Mouse (Mus musculus): ENCODE data around the gene S100pbp. TPM values are rescaled to one million over a fixed set of nuclear protein-coding genes. Genes with fewer than 3 reads are reported as not detected.
A peak's percentile ranks its signal among the peaks of the same experiment; 100 is the strongest.

The S100pbp gene
- polyA plus RNA-seq, 1 experiment from 2014 or later = 31.2 TPM

DNA sequence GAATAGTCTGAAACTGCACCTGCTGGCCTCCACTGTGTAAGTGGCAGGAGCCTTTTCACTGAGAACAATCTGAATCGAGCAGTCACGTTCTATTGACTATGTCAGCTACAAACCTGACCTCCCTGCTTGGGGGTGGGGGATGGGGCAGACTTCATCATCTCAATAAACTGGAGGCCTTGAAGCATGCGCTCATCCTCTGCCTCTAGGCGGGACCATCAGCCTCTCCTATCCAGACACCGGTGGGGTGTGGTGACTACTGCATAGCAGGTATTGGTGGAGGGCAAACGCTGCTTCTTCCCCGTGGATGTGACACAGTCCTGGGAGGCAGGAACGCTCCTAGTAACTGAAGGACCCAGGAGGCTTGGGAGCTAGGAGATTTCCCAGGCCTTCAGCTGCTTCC is 41.4 kb upstream of the S100pbp start:
- H3K27me3 ChIP-seq = peaks cover 12% of the 10 kb centered on the region; the same call in 1 of the 2 replicates
- H3K4me3 ChIP-seq (replicated peaks) = no peak overlapping the region
- no peaks in the 10 kb centered on the region for H3K9me3 ChIP-seq
- no peak for ATAC-seq (ENCODE audit: insufficient number of reproducible peaks, insufficient read depth, low FRiP score, low TSS enrichment, low read depth)
- H3K27ac ChIP-seq = no peak overlapping the region
- 0 out of 2 replicates have a peak, but pooled peaks cover 5% of the 10 kb centered on the region for H3K36me3 ChIP-seq
- 64% methylated on average over 8 of the region's 8 CpGs for WGBS
- H3K4me1 ChIP-seq (replicated peaks) = peaks cover 49% of the 10 kb centered on the region
- H3K4me2 ChIP-seq = no peak overlapping the region
- H3K9ac ChIP-seq (replicated peaks) = no peak overlapping the region

DNA sequence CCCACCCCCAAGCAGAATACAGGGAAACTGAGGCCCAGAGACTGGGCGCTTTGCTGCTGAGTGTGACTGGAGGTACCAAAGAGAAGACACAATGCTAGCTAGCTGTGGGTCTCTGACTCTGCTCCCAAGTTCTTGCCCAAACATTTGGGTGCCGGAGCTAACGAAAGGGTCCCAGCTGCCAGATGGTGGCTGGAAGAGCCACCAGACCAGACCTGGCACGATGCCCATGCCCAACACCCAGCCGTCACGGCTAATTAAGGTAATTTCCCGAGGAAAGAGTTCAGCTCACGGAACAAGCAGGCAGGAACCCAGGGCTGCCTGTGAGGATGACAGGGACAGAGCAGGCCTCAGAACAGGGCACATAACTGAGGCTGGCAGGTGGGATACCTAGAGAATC is 38.5 kb upstream of the S100pbp start:
- Histone ChIP-seq H3K9me3 (no peaks in the 10 kb centered on the region), H3K4me1 (replicated peaks) (peaks cover 67% of the 10 kb centered on the region), H3K27ac (no peak overlapping the region), H3K27me3 (peaks cover 30% of the 10 kb centered on the region), H3K9ac (replicated peaks) (peak overlapping the region; percentile 51; the same call in 1 of the 2 replicates), H3K4me2 (peak overlapping the region; percentile 58), H3K4me3 (replicated peaks) (peak overlapping the region; percentile 30), H3K36me3 (peaks cover 30% of the 10 kb centered on the region; the same call in 1 of the 2 replicates)
- no peak for ATAC-seq (ENCODE audit: insufficient number of reproducible peaks, insufficient read depth, low FRiP score, low TSS enrichment, low read depth)
- WGBS = 25% methylated on average over 8 of the region's 8 CpGs

DNA sequence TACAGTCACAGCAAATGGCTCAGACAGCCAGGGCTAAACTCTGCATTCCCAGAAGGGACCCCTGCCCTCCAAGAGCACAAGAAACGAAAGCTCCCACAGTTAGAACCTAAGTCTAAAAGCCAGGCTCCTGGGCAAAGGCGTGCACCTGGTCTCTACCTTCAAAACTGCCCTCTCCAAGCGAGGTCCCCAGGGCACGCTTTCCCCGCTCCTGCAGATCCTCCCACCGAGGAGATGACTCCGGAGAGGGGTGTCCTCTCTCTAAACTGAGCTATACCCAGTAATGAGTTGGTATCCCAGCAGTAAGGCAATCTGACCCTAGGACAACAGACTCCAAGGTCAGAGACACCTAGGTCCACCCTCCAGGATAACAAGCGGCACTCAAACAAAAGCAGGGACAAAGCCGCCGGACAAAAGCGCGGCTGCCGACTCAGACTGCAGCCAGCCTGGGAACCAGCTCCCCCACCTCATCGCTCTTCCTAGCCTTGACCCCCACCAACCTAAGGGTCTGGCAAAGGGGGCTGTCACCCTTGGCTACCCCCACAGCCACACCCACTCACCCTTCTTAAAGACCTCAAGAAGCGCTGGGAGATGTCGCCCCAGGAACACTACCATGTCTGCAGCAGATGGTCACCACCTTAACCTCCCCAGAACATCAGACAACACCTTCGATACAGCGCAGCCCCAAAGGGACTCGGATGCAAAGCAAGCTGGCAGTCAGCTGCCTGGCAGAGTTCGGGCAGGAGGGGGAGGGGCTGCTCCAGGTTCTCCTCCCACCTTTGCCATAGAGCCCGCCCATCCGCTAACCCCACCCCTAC is 37.9 kb upstream of the S100pbp start:
- H3K27me3 ChIP-seq = peaks cover 36% of the 10 kb centered on the region
- H3K36me3 ChIP-seq = peaks cover 36% of the 10 kb centered on the region; the same call in 1 of the 2 replicates
- peak overlapping the region; percentile 30 for H3K4me3 ChIP-seq (replicated peaks)
- H3K9ac ChIP-seq (replicated peaks) = peak overlapping the region; percentile 51
- ATAC-seq (ENCODE audit: insufficient number of reproducible peaks, insufficient read depth, low FRiP score, low TSS enrichment, low read depth) = no peak
- H3K4me2 ChIP-seq = peak overlapping the region; percentile 58
- H3K4me1 ChIP-seq (replicated peaks) = peaks cover 69% of the 10 kb centered on the region
- peak overlapping the region; percentile 32; the same call in 1 of the 2 replicates for H3K27ac ChIP-seq
- no peaks in the 10 kb centered on the region for H3K9me3 ChIP-seq
- WGBS = 9% methylated on average over 22 of the region's 22 CpGs

DNA sequence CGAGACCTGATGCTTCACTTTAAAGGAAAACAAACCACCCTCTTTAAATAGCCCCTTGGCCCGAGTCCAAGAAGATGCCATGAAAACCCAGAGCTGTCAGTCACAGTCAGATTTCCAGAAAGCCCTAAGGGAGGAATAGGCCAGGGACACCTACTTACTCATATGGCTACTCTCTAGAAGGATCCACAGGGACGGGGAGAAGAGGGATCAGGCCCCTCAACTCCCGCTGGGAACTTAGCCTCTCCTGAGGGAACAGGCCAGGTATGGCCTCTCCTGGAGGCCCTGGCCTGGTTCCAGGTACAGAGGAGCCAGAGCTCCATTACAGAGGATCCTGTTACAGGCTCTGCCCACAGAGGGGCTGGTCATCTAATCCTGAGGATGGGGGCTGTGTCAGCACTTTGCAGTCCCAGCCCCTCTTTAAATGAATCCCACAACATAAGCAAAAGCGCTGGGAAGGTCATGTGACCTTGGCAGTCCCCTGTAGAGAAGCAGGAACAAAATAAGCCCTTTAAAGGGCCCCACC is 37.0 kb upstream of the S100pbp start:
- peak overlapping the region; percentile 57 for H3K27ac ChIP-seq
- H3K4me2 ChIP-seq = peak overlapping the region; percentile 58
- WGBS = 19% methylated on average over 5 of the region's 5 CpGs
- peaks cover 44% of the 10 kb centered on the region for H3K27me3 ChIP-seq
- no peak overlapping the region for H3K9ac ChIP-seq (replicated peaks)
- H3K36me3 ChIP-seq = peaks cover 40% of the 10 kb centered on the region; the same call in 1 of the 2 replicates
- H3K9me3 ChIP-seq = no peaks in the 10 kb centered on the region
- peak overlapping the region; percentile 30; the same call in 1 of the 2 replicates for H3K4me3 ChIP-seq (replicated peaks)
- no peak for ATAC-seq (ENCODE audit: insufficient number of reproducible peaks, insufficient read depth, low FRiP score, low TSS enrichment, low read depth)
- H3K4me1 ChIP-seq (replicated peaks) = peaks cover 65% of the 10 kb centered on the region

DNA sequence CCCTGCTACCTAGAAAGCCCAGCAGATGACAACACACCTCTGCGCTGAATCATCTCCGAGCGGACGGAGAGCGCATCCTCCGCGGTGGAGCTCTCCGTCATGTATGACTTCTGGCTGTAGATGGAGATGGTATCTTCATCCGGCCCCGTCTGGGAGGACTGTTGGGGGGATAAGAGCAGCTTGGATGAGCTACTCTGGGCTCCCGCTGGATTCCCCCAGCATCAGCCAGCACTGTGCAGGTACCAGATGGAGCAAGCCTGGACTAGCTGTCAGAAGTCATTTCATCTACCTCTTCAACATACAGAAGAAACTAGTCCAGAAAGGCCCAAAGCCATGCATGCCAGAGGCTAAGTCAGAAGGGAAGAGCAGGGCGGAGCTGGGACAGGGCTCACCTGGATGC is 35.8 kb upstream of the S100pbp start:
- H3K27me3 ChIP-seq = peaks cover 44% of the 10 kb centered on the region
- H3K27ac ChIP-seq = no peak overlapping the region
- no peaks in the 10 kb centered on the region for H3K9me3 ChIP-seq
- H3K4me3 ChIP-seq (replicated peaks) = no peak overlapping the region
- H3K4me2 ChIP-seq = no peak overlapping the region
- H3K4me1 ChIP-seq (replicated peaks) = peaks cover 60% of the 10 kb centered on the region
- no peak overlapping the region; the same call in 1 of the 2 replicates for H3K9ac ChIP-seq (replicated peaks)
- no peak for ATAC-seq (ENCODE audit: insufficient number of reproducible peaks, insufficient read depth, low FRiP score, low TSS enrichment, low read depth)
- peaks cover 52% of the 10 kb centered on the region for H3K36me3 ChIP-seq
- WGBS = 96% methylated on average over 12 of the region's 12 CpGs

DNA sequence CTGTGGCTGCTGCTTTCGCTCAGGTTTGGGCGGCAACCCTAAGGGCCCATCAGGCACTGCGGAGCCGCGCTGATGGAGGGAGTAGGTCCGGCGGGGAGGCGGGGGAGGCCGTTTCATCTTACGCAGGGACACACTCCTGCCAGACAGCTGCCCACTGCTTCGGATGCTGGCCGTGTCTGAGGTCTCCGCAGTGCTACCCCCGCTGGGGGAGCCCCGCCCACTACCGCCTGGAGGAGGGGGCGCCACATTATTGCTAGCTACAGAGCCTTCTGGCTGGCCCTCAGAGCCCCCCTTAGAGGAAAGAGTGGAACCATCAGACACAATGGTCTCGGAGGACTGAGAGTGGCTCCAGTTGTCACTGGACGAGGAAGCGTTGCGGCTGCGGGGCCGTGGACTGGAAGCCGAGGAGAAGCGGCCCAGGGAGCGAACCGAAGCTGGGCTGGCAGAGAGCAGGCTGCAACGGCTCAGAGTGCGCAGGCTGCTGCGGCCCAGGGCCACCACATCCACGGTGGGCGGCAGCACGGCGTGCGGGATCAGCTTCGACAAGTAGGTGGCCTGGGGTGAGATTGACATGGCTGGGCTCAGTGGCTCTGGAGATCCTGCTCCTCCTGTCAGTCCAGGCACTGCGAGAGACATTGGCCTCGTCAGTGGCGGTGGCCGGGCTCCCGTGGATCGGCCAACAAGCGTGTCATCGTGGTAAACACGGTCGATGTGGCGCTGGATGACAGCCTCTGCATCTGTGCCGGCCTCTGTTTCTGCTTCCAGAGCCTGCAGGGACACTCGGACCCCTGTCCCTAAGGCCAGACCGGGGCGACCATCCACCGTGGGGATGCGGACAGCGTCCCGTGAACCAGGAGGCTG is 34.1 kb upstream of the S100pbp start:
- Histone ChIP-seq H3K4me2 (peak overlapping the region; percentile 55), H3K4me1 (replicated peaks) (peaks cover 65% of the 10 kb centered on the region), H3K9ac (replicated peaks) (peak overlapping the region; percentile 51), H3K9me3 (no peaks in the 10 kb centered on the region), H3K36me3 (peaks cover 68% of the 10 kb centered on the region), H3K4me3 (replicated peaks) (peak overlapping the region; percentile 27), H3K27me3 (peaks cover 44% of the 10 kb centered on the region), H3K27ac (no peak overlapping the region)
- 35% methylated on average over 55 of the region's 55 CpGs for WGBS
- 0 out of 2 replicates have a peak, but pooled peaks have one; percentile 33 for ATAC-seq (ENCODE audit: insufficient number of reproducible peaks, insufficient read depth, low FRiP score, low TSS enrichment, low read depth)

DNA sequence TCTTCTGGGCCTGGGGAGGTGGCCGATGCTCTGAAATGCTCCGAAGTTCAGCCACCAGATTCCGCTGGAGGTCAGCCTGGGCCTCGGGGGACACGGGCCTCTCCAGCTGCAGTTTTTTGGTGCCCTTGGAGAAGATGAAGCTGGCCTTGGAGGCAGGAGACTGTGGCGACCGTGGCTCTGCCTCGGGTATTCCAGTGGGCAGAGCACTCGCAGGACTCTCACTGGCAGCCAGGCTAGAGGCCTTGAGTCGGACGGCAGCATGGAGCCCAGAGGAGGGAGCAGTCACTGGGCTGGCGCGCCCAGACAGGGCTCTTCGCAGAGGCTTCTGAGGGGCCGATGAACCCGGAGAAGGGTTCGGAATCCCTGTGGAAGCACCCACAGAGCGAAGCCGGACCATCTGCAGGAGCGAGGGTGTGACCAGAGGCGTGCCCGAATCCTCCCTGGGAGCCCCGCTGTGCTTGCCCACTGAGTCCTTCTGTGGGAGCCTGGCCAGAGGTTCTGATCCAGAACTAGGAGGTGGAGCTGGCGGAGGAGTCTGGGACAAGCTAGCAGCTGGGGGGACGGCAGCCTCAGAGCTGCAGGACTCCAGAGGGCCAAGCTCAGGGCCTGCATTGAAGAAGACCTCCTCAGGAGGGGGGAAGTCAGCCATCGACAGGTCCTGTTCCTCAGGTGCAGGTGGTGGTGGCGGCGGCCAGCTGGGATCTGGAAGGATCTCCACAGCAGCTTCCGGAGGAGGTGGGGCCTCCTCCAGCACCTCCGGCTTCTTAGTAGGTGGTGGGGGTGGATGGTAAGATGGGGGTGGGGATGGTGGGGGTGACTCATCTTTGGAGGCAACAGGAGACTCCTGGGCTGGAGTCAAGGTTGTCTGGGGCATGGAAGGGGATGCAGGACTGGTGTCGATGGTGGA is 32.7 kb upstream of the S100pbp start:
- Histone ChIP-seq H3K9me3 (no peaks in the 10 kb centered on the region), H3K4me3 (replicated peaks) (no peak overlapping the region), H3K9ac (replicated peaks) (0 out of 2 replicates have a peak overlapping the region, but pooled peaks have one; percentile 12), H3K4me2 (no peak overlapping the region), H3K4me1 (replicated peaks) (peaks cover 59% of the 10 kb centered on the region), H3K36me3 (peaks cover 82% of the 10 kb centered on the region), H3K27me3 (peaks cover 34% of the 10 kb centered on the region), H3K27ac (no peak overlapping the region)
- no peak for ATAC-seq (ENCODE audit: insufficient number of reproducible peaks, insufficient read depth, low FRiP score, low TSS enrichment, low read depth)
- 70% methylated on average over 31 of the region's 31 CpGs for WGBS

DNA sequence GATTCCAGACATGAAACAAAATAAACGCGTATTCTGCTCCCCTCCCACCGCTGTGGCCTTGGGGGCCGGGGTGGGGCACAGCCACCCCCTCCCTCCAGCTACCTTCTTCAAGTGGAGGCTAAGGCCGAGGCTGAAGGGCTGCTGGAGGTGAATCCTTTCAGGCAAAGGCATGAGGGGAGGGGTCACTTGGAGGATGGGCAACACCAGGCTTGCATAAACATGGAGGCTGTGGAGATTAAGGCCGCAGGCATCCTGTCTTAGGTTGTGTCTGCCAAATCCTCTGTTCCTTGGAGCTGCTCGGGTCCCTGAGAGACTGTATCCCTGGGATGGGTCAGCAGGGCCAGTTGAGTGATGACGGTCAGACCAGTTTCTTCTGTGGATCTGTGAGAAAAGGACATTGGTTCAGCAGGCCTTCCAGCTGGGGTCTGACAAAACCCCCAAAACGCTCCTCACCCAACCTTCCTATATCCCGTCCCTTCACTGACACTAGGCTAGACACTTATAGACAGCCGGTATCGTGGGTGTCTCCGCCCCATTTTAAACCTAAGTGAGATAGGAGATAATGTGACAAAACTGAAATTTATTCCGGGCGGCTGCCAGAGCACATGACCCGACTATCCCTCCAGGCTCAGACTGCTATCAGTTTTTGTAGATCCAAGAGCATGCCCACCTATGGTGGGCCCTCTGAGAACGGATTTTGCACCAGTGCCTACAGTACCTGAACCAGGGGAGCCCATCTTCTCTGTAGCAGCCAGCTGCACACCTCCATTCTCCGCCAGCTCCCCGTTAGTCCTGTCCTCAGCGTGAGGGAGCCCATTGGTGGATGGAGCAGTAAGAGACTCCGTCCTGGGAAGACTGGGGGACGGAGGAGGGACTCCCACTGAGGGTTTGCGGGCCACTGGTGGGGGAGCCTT is 31.8 kb upstream of the S100pbp start:
- Histone ChIP-seq H3K27ac (no peak overlapping the region), H3K27me3 (peaks cover 32% of the 10 kb centered on the region), H3K4me2 (no peak overlapping the region), H3K4me1 (replicated peaks) (peaks cover 50% of the 10 kb centered on the region), H3K36me3 (peaks cover 91% of the 10 kb centered on the region), H3K9me3 (no peaks in the 10 kb centered on the region), H3K9ac (replicated peaks) (0 out of 2 replicates have a peak overlapping the region, but pooled peaks have one; percentile 12), H3K4me3 (replicated peaks) (no peak overlapping the region)
- no peak for ATAC-seq (ENCODE audit: insufficient number of reproducible peaks, insufficient read depth, low FRiP score, low TSS enrichment, low read depth)
- WGBS = 76% methylated on average over 23 of the region's 23 CpGs

DNA sequence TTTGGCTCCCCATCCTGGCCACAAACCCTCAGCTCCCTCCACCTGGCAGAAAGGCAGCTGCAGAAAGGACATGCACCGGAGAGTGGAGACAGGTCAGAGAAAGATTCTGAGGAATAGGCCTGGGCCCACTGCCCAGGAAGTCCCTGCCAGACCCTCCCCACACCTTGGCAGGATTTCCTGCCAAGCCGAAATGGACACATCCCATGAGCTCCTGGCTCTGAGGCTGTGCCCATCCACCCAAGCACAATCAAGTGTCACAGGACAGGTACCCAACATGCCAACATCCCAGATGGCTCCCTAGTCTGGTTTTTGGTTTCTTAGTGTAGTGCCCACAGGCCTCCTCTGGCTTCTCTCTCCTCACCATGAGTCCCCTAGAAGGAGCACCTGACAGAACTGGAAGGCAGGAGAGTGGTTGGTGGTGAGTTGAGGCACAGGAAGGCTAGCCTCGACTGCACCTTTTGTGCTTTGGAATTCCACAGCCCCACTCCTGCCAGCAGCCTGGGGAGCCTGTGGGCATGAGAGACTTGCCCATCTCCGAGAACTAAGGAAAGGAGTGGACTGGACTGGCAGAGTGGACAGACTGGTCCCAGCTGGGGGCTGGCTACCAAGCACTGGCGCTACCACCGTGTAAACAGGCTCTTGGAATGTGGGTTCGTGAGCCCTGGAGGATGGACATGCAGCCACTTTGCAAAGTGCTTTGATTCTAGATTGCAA is 31.0 kb upstream of the S100pbp start:
- H3K4me1 ChIP-seq (replicated peaks) = peaks cover 41% of the 10 kb centered on the region
- no peak overlapping the region for H3K4me2 ChIP-seq
- H3K4me3 ChIP-seq (replicated peaks) = no peak overlapping the region
- H3K9ac ChIP-seq (replicated peaks) = no peak overlapping the region; the same call in 1 of the 2 replicates
- peaks cover 28% of the 10 kb centered on the region for H3K27me3 ChIP-seq
- no peak for ATAC-seq (ENCODE audit: insufficient number of reproducible peaks, insufficient read depth, low FRiP score, low TSS enrichment, low read depth)
- H3K9me3 ChIP-seq = no peaks in the 10 kb centered on the region
- 82% methylated on average over 7 of the region's 7 CpGs for WGBS
- no peak overlapping the region for H3K27ac ChIP-seq
- peaks cover 98% of the 10 kb centered on the region for H3K36me3 ChIP-seq
